Mouse (Mus musculus) ES-E14 (cell line): ENCODE data around the gene Hecw2.

ENCODE experiments used
- MAFK ChIP-seq: IDR thresholded peaks from 2 replicates; pipeline ENCODE4 v1.6.1; 2014; ENCODE audit warnings: mild to moderate bottlenecking, low read depth, low read length, inconsistent platforms; ENCODE audit not compliant: insufficient read depth
- ZC3H11A ChIP-seq: IDR thresholded peaks from 2 replicates; pipeline ENCODE4 v1.6.1; 2012; ENCODE audit warnings: low read depth, mild to moderate bottlenecking, inconsistent platforms, low read length, borderline replicate concordance
- ZNF384 ChIP-seq: IDR thresholded peaks from 2 replicates; pipeline ENCODE4 v1.6.1; 2012; ENCODE audit warnings: low read depth, low read length, inconsistent platforms

GRCm38 (mm10) chr1:54194183-54194953, 600 bp downstream of the Hecw2 start:
- TF ChIP-seq MAFK, result peak; percentile 38; the same call in 1 of the 2 replicates
- TF ChIP-seq ZNF384, result no peak
- no peak for TF ChIP-seq ZC3H11A
